Mouse (Mus musculus) MEL (cell line): ENCODE data around the gene Syt11. TPM values are rescaled to one million over a fixed set of nuclear protein-coding genes. Genes with fewer than 3 reads are reported as not detected.
"Not testable (repeated sequence)": the region's sequence is repeated elsewhere in the genome, so short reads cannot be mapped to it uniquely, and the experiment has no call there.

ENCODE experiments used
- DNase-seq: peaks from one replicate; pipeline ENCODE4 v3.0.0; 2011; ENCODE audit warnings: low read depth, low spot score
- H3K27ac ChIP-seq: 2 replicates; pipeline ENCODE4 v1.5.1; 2012; ENCODE audit warnings: low read depth, mild to moderate bottlenecking, control low read depth, low read length, moderate library complexity; ENCODE audit not compliant: control insufficient read depth
- H3K27me3 ChIP-seq, 2 experiments: fragments of 150-350 bp in 1 of 2; sonication (generic) in 1 of 2; 2 replicates each; pipeline ENCODE4 v1.6.1; 2012; ENCODE audit warnings: low read length in 2 of 2, mild to moderate bottlenecking in 2 of 2, improper control_type of control experiment in 1 of 2, moderate library complexity in 1 of 2; ENCODE audit not compliant: insufficient read depth in 2 of 2, control insufficient read depth in 1 of 2
- H3K36me3 ChIP-seq, 2 experiments: 2 replicates each; pipeline ENCODE4 v1.6.1; 2012 to 2014; ENCODE audit warnings: low read length in 2 of 2, improper control_type of control experiment in 1 of 2, inconsistent platforms in 1 of 2, mild to moderate bottlenecking in 1 of 2; ENCODE audit not compliant: insufficient read depth in 2 of 2, control insufficient read depth in 1 of 2
- H3K4me1 ChIP-seq, 2 experiments: fragments of 150-350 bp in 1 of 2; sonication (generic) in 1 of 2; 2 replicates each; pipeline ENCODE4 v1.6.1; 2012; ENCODE audit warnings: low read length in 2 of 2, improper control_type of control experiment in 1 of 2, mild to moderate bottlenecking in 1 of 2; ENCODE audit not compliant: insufficient read depth in 2 of 2, control insufficient read depth in 1 of 2
- H3K4me3 ChIP-seq, 2 experiments: fragments of 150-350 bp in 1 of 2; sonication (generic) in 1 of 2; 2 replicates each; pipeline ENCODE4 v1.5.1; 2012; ENCODE audit warnings: low read depth in 2 of 2, low read length in 2 of 2, mild to moderate bottlenecking in 2 of 2, moderate library complexity in 2 of 2, control low read depth in 1 of 2, improper control_type of control experiment in 1 of 2; ENCODE audit not compliant: control insufficient read depth in 1 of 2, insufficient read depth in 1 of 2
- H3K79me2 ChIP-seq: 2 replicates; pipeline ENCODE4 v1.6.1; 2012; ENCODE audit warnings: mild to moderate bottlenecking, low read length, moderate library complexity; ENCODE audit not compliant: control insufficient read depth, poor library complexity, insufficient read depth
- H3K9ac ChIP-seq: 2 replicates; pipeline ENCODE4 v1.6.1; 2012; ENCODE audit warnings: low read depth, mild to moderate bottlenecking, control low read depth, low read length, moderate library complexity; ENCODE audit not compliant: control insufficient read depth, poor library complexity, severe bottlenecking
- H3K9me3 ChIP-seq: fragments of 150-350 bp; sonication (generic); replicated peaks from 2 replicates; pipeline ENCODE4 v1.6.1; 2012; ENCODE audit warnings: mild to moderate bottlenecking, low read length, improper control_type of control experiment, moderate library complexity; ENCODE audit not compliant: insufficient read depth
- CHD1 ChIP-seq: IDR thresholded peaks from 2 replicates; pipeline ENCODE4 v1.6.1; 2012; ENCODE audit warnings: low read depth, mild to moderate bottlenecking, inconsistent platforms, low read length, improper control_type of control experiment
- ELF1 ChIP-seq: IDR thresholded peaks from 2 replicates; pipeline ENCODE4 v1.6.1; 2014; ENCODE audit warnings: low read depth, mild to moderate bottlenecking, inconsistent platforms, low read length, improper control_type of control experiment, moderate library complexity
- GABPA ChIP-seq: IDR thresholded peaks from 2 replicates; pipeline ENCODE4 v1.6.1; 2012; ENCODE audit warnings: low read depth, mild to moderate bottlenecking, inconsistent platforms, low read length, improper control_type of control experiment, moderate library complexity
- HCFC1 ChIP-seq: IDR thresholded peaks from 2 replicates; pipeline ENCODE4 v1.6.1; 2012; ENCODE audit warnings: low read depth, mild to moderate bottlenecking, inconsistent platforms, low read length, improper control_type of control experiment, moderate library complexity
- MAX ChIP-seq: IDR thresholded peaks from 2 replicates; pipeline ENCODE4 v1.6.1; 2011; ENCODE audit warnings: low read length, improper control_type of control experiment
- MXI1 ChIP-seq: IDR thresholded peaks from 2 replicates; pipeline ENCODE4 v1.6.1; 2011; ENCODE audit warnings: mild to moderate bottlenecking, low read depth, low read length, improper control_type of control experiment
- NELFE ChIP-seq: IDR thresholded peaks from 2 replicates; pipeline ENCODE4 v1.6.1; 2011; ENCODE audit warnings: low read depth, low read length, improper control_type of control experiment
- NRF1 ChIP-seq: IDR thresholded peaks from 2 replicates; pipeline ENCODE4 v1.6.1; 2014; ENCODE audit warnings: low read depth, mild to moderate bottlenecking, inconsistent platforms, low read length, improper control_type of control experiment, moderate library complexity; ENCODE audit not compliant: poor library complexity, insufficient read depth, severe bottlenecking
- POLR2A ChIP-seq, 2 experiments: IDR thresholded peaks; 2 replicates each; pipeline ENCODE4 v1.6.1; 2011 to 2012; ENCODE audit warnings: low read length in 2 of 2, mild to moderate bottlenecking in 2 of 2, control low read depth in 1 of 2, improper control_type of control experiment in 1 of 2, low read depth in 1 of 2, moderate library complexity in 1 of 2; ENCODE audit not compliant: control insufficient read depth in 1 of 2, insufficient read depth in 1 of 2, poor library complexity in 1 of 2
- POLR2AphosphoS2 ChIP-seq: IDR thresholded peaks from 2 replicates; pipeline ENCODE4 v1.6.1; 2011; ENCODE audit warnings: low read length, improper control_type of control experiment
- SIN3A ChIP-seq: IDR thresholded peaks from 2 replicates; pipeline ENCODE4 v1.6.1; 2012; ENCODE audit warnings: low read length, improper control_type of control experiment, inconsistent platforms
- TBP ChIP-seq: IDR thresholded peaks from 2 replicates; pipeline ENCODE4 v1.8.0; 2011; ENCODE audit warnings: low read depth, low read length, improper control_type of control experiment
- ZMIZ1 ChIP-seq: IDR thresholded peaks from 2 replicates; pipeline ENCODE4 v1.6.1; 2012; ENCODE audit warnings: low read depth, mild to moderate bottlenecking, inconsistent platforms, low read length, improper control_type of control experiment, moderate library complexity
- polyA plus RNA-seq, 2 experiments: library from polyadenylated mRNA; stranded (reverse) in 1 of 2; unstranded in 1 of 2; fragments of >175 nt in 1 of 2; fragments of >200 nt in 1 of 2; gene quantifications; 2 replicates each; pipeline versions ENCODE4 v1.2.1 to v1.2.4; 2012; ENCODE audit warnings: low replicate concordance in 2 of 2, low read depth in 1 of 2; ENCODE audit not compliant: insufficient read length in 2 of 2, insufficient read depth in 1 of 2, missing spikeins in 1 of 2
- total RNA-seq: library from RNA; depleted of rRNA; stranded (reverse); fragments of 300-350 nt; gene quantifications from 2 replicates; pipeline ENCODE4 v1.2.3, GENCODE M21; 2012; rRNA removed

Gene Syt11
- total RNA-seq (0.19 and 0.56 TPM in 2 replicates), polyA plus RNA-seq (1 to 10 TPM in 1 of 2 experiments, not detected in 1; 1.4 TPM)

- not testable (repeated sequence) for H3K4me1 ChIP-seq
- peak; percentile 61 for DNase-seq
These were observed at the start of gene Syt11 for GRCm38 (mm10) chr3:88774939-88775841. Gene Syt11 (minus strand): TSS chr3:88775164.

GRCm38 (mm10) chr3:88803910-88804540, 29.1 kb upstream of the Syt11 start:
- Histone ChIP-seq H3K4me1 (no peaks in the 10 kb centered on the region), H3K9me3 (no peaks in the 10 kb centered on the region), H3K36me3 (peaks cover 0 to 3% of the 10 kb centered on the region in 2 experiments; a peak in 3 of 4 replicates)
- TF ChIP-seq MAX (no peak), HCFC1 (no peak), GABPA (no peak)
- TF ChIP-seq, all 39 proteins: peak for 0
- no peak overlapping the region for H3K4me3 ChIP-seq
- no peak overlapping the region for H3K27ac ChIP-seq
- no peak overlapping the region for H3K9ac ChIP-seq
- H3K27me3 ChIP-seq: no peaks in the 10 kb centered on the region
- no peaks in the 10 kb centered on the region for H3K79me2 ChIP-seq
- DNase-seq: no peak

More at GRCm38 (mm10) chr3:88774939-88775841, at the start of gene Syt11:
- not testable (repeated sequence) for H3K27me3 ChIP-seq, H3K36me3 ChIP-seq
- Histone ChIP-seq H3K4me3 (peak within 1 kb of the TSS; percentile 73 to 90), H3K27ac (peak within 1 kb of the TSS; percentile 89)
- TF ChIP-seq ZMIZ1 (peak; percentile 65), MXI1 (0 out of 2 replicates have a peak, but pooled peaks have one; percentile 46), SIN3A (peak; percentile 60; the same call in 1 of the 2 replicates), ELF1 (0 out of 2 replicates have a peak, but pooled peaks have one; percentile 19), NRF1 (peak; percentile 56; the same call in 1 of the 2 replicates), POLR2A (IDR thresholded peaks at IDR 0.05; ENCODE audit: control insufficient read depth in 1 of 2, insufficient read depth in 1 of 2, low read depth in 1 of 2, low read length in 2 of 2, poor library complexity in 1 of 2) (peak; percentile 51 to 71; a peak in 3 of 4 replicates), POLR2AphosphoS2 (peak; percentile 67; the same call in 1 of the 2 replicates), CHD1 (0 out of 2 replicates have a peak, but pooled peaks have one; percentile 60), HCFC1 (peak; percentile 74), TBP (0 out of 2 replicates have a peak, but pooled peaks have one; percentile 39), NELFE (peak; percentile 68)
- TF ChIP-seq, all 39 proteins: peak for 11; not testable (repeated sequence) for 28
- H3K9me3 ChIP-seq, H3K79me2 ChIP-seq: not testable (repeated sequence)
- H3K9ac ChIP-seq: peak within 1 kb of the TSS; percentile 77

- not testable (repeated sequence) for H3K36me3 ChIP-seq, H3K9ac ChIP-seq, H3K79me2 ChIP-seq, H3K9me3 ChIP-seq, H3K4me1 ChIP-seq, H3K27ac ChIP-seq, H3K27me3 ChIP-seq, H3K4me3 ChIP-seq
- DNase-seq: peak; percentile 1
These were observed 22.5 kb upstream of the Syt11 start for GRCm38 (mm10) chr3:88797507-88797906.

- H3K79me2 ChIP-seq, DNase-seq, H3K27me3 ChIP-seq, H3K36me3 ChIP-seq, H3K4me3 ChIP-seq, H3K4me1 ChIP-seq, H3K27ac ChIP-seq, H3K9ac ChIP-seq, H3K9me3 ChIP-seq: not testable (repeated sequence)
These were observed 13.1 kb upstream of the Syt11 start for GRCm38 (mm10) chr3:88788033-88788432.
